ENCODE assay signal across 9 mouse cellular contexts in the genomic region with DNA sequence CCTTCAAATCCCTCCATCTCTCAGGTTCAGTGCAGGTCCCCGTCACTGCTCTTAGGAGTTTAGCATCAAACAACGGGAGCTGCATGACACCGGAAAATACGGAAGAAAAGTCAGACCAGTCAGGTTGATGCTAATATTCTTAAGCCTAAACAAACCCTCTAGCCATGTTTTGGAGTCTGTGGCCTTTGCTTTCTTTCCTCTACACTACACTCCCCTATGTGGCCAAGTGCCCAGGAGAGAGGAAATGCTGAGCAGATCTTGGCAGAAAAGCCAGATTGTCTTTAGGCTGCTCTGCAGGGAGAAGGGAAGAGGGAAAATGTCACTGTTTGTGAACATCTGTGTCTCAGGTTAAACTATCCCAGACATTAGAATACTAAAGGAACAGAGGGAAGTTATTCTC. TPM values are rescaled to one million over a fixed set of nuclear protein-coding genes. Genes with fewer than 3 reads are reported as not detected.
A peak's percentile ranks its signal among the peaks of the same experiment; 100 is the strongest.
DNase-seq lines count a peak whose midpoint lies in the region; TF ChIP-seq lines count a peak whose summit lies in the region.
"Not testable (repeated sequence)": the region's sequence is repeated elsewhere in the genome, so short reads cannot be mapped to it uniquely, and the experiment has no call there.
"Had no signal": no experiment of that assay in that cellular context is flagged by ENCODE, and none has a peak within 500 bp of the region (broad histone marks: within the 10 kb centered on the region; RNA-seq: fewer than 3 reads in every experiment).

No protein-coding gene starts in this region.

- H3K27me3 ChIP-seq in cerebellum, adult 2 months (ENCODE audit: control insufficient read depth, insufficient read depth, low read length), result not testable (repeated sequence)

- 22% methylated on average over 4 of the region's 4 CpGs for WGBS in cerebellum, adult 2 months

- peak overlapping the region; percentile 9; the same call in 1 of the 2 replicates for H3K27ac ChIP-seq in cerebellum, adult 2 months (ENCODE audit: insufficient read depth, low read length)

- H3K4me1 ChIP-seq in cerebellum, adult 2 months (ENCODE audit: control insufficient read depth, insufficient read depth, low read length), result peaks cover 23% of the 10 kb centered on the region; the same call in 1 of the 2 replicates

- TF ChIP-seq CTCF in cerebellum, adult 2 months (IDR thresholded peaks at IDR 0.05; ENCODE audit: borderline replicate concordance, insufficient read depth, low read depth, low read length), result not testable (repeated sequence)

- peak; percentile 62 for DNase-seq in cerebellum, adult 11 months
- peak; percentile 76 to 88 for DNase-seq in cerebellum, adult 2 months
- peak; percentile 83 for DNase-seq in cerebellum, adult 9-11 months
- peak; percentile 69 to 81 for DNase-seq in cerebellum, postnatal 25 days
- DNase-seq in kidney, postnatal 10 days, result peak; percentile 6

- TF ChIP-seq POLR2A in cerebellum, adult 2 months (IDR thresholded peaks at IDR 0.05; ENCODE audit: borderline replicate concordance, insufficient read depth, low read length), result not testable (repeated sequence)

- H3K4me3 ChIP-seq in cerebellum, adult 2 months (replicated peaks; ENCODE audit: insufficient read depth, low read depth, low read length), result not testable (repeated sequence)

RNA-seq across cellular contexts. Expression of a gene that starts 5.6 kb away (rescaled TPM):
- polyA plus RNA-seq in cerebellum, adult 2 months (2012; rRNA removed), result 55.0 and 56.9 TPM in 2 replicates
- polyA plus RNA-seq: C2C12; CD4-positive, CD25-positive, alpha-beta regulatory T cell, adult 4 months; erythroblast, embryonic 14.5 days; inflammation-experienced regulatory T-cells, adult 6 months had no signal

Comparison
In these comparisons a context has a peak if more than half of its experiments do, and no peak if none do; other contexts are left out.
1. DNase-seq: peak in every context shown above with its lines; median percentile 83 in cerebellum, adult 9-11 months; 82 in cerebellum, adult 2 months; 75 in cerebellum, postnatal 25 days; 62 in cerebellum, adult 11 months; 6 in kidney, postnatal 10 days.